Mouse (Mus musculus) G1E (cell line): ENCODE data around the gene N4bp1.

Experiments
- CTCF ChIP-seq: IDR thresholded peaks from 2 replicates; pipeline ENCODE4 v1.5.1; 2012; ENCODE audit warnings: low read depth, low read length, inconsistent platforms, mixed read lengths
- GATA1 ChIP-seq: IDR thresholded peaks from 2 replicates; pipeline ENCODE4 v1.6.1; 2012; ENCODE audit warnings: borderline replicate concordance, low read length, inconsistent platforms, mixed read lengths
- GATA2 ChIP-seq: IDR thresholded peaks from 2 replicates; pipeline ENCODE4 v1.6.1; 2012; ENCODE audit warnings: low read depth, low read length, inconsistent platforms, borderline replicate concordance

DNA sequence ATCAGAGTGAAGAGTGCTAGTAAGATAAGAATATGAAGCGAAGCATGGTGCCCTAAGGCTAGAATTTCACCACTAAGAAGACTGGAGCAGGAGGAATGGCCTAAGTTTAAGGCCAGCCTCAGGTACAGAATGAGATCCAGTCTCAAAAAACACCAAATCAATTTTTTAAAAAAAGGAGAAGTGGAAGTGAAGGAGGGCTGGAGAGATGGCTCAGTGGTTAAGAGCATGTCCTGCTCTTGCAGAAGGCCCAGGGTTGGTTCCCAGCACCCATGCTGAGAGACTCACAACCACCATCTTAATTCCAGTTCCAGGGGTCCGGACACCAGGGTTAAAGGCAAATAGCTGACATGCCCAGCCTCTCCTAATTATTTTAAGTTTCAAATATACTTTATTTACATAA is 13.6 kb downstream of the N4bp1 start:
- TF ChIP-seq CTCF: no peak
- no peak for TF ChIP-seq GATA1
- TF ChIP-seq GATA2: no peak
